Mouse (Mus musculus) heart, adult 2 months (tissue): ENCODE measurements around the gene Synm.

Experiments used
- CTCF ChIP-seq: fragments of 200-600 bp; IDR thresholded peaks from 2 replicates; pipeline ENCODE4 v1.8.1; 2022; ENCODE audit warnings: antibody characterized with exemption, mild to moderate bottlenecking, moderate library complexity
- EP300 ChIP-seq: fragments of 200-500 bp; IDR thresholded peaks from 2 replicates; pipeline ENCODE4 v1.6.1; 2011; ENCODE audit warnings: low read depth, low read length, control low read depth; ENCODE audit not compliant: insufficient read depth
- POLR2A ChIP-seq: fragments of 200-500 bp; IDR thresholded peaks from 2 replicates; pipeline ENCODE4 v1.6.1; 2011; ENCODE audit warnings: mild to moderate bottlenecking, low read depth, low read length, control low read depth; ENCODE audit not compliant: insufficient read depth

DNA sequence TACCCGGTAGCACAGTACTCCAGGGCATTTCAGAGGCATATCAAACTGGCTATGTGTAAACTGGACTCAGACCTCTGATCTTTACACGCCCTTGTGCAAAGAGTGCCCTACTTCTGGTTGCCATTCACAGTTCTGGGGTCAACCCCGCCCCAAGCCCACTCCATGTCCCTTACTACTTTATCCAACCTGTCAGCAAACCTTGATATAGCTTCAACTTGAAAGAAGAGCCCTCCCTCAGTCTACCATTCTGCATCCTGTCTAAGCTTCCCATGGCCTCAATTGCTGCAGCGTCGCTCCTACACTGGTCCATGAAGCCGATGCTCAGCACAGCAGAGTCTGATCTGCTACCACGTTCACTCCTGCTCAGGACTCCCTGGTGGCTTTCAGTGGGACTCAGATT lies 4.2 kb downstream of the Synm start:
- no peak for TF ChIP-seq POLR2A
- TF ChIP-seq CTCF: no peak
- no peak for TF ChIP-seq EP300
